Mouse (Mus musculus) olfactory bulb, adult 2 months (tissue): ENCODE measurements at regions not wholly inside any gene's neighbourhood (a gene's known extent, or its start where the extent isn't known, plus 50 kb on each side); places are given as distances from the start of the nearest gene placed in this dataset.

Experiments
- CTCF ChIP-seq: fragments of 200-500 bp; IDR thresholded peaks from 2 replicates; pipeline ENCODE4 v1.5.1; 2012; ENCODE audit warnings: low read depth, mild to moderate bottlenecking, low read length, moderate library complexity; ENCODE audit not compliant: insufficient read depth
- POLR2A ChIP-seq: fragments of 200-500 bp; IDR thresholded peaks from 2 replicates; pipeline ENCODE4 v1.6.1; 2012; ENCODE audit warnings: mild to moderate bottlenecking, low read depth, low read length, moderate library complexity; ENCODE audit not compliant: insufficient read depth

GRCm38 (mm10) chr6:84493169-84493568 is 100.5 kb downstream of the Cyp26b1 start:
- TF ChIP-seq CTCF (no peak), POLR2A (no peak)
